Mouse (Mus musculus): ENCODE data around the gene Ino80d.

Ino80d gene

DNA sequence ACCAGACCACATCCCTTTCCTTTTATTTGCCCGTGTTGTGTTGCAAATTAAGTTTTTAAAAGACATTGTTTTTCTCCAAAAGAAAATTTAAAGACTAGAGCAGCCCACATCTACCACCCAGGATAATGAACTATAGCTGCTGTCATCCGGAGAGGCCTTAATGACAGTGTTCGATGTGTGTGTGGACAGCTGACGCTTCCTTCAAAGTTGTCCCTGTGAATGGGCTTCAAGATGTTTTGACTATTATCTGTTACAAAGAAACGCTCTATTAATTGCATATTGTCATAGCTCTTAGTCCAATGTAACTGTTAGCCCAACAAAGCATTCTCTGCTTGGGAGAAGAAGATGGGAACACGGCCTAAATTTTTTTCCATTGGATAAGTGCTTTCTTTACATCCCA is 200.0 kb downstream of the Ino80d start:
- no peak for DNase-seq (ENCODE audit: low spot score)

DNA sequence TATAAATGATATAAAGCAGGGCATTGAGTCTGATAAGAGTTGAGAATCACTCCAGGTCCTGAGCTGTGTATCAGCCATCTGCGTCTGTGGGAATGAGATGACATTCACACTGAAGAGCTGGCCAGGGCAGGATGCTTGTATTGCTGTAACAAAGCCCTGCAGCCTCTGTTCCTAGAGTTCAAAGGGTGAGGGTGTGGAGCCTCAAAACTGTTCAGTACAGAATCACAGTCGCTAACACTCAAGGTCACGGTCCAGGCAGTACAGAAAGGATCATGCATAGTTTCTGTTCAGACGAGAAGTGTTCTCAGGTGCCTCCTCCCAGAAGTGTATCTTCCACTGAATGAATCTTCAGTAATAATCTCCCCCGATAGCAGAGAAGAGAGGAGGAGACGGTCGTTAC is 203.0 kb downstream of the Ino80d start:
- DNase-seq (ENCODE audit: low spot score) = no peak

DNA sequence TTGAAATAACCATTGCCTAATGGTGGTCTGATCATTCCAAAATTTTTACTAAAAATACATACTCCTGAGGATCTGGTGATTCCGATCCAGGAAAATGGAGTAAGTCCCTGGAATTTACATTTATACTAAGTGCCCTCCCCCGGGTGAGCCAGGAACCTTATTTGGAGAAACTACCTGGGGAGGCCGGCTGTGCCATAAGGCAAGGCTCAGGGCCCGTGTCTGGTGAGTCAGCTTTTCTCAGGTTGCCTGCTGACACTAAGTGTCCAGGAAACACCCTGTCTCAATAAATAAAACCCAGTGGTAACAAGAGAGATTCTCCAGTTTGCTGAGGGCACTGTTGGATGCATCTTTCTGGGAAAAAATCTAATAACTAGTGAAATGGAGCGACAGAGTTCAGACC is 205.3 kb downstream of the Ino80d start:
- DNase-seq (ENCODE audit: low spot score) = peak; percentile 20

DNA sequence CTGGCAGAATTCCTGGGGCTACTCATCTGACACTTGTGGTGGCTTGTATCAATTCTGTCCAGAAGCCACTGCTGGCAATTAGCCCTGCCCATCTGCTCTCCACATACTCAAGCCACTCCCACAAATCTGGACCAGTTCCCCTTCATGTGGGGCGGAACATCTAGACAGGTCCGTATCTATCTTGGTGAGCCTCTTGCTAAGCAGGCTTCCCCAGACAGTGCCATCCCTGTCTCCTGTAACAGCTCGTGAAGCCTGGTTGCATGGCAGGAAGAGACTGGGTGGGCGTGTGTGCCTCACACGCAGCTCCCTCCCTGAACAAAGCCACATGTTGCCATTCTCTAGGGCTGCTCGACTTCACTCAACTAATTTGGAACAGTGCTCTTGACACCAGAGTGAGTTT is 206.0 kb downstream of the Ino80d start:
- peak; percentile 81 for DNase-seq (ENCODE audit: low spot score)

Measured in MN1 (cell line).